Comparison of ENCODE assay signal across 7 mouse cellular contexts in the genomic region with DNA sequence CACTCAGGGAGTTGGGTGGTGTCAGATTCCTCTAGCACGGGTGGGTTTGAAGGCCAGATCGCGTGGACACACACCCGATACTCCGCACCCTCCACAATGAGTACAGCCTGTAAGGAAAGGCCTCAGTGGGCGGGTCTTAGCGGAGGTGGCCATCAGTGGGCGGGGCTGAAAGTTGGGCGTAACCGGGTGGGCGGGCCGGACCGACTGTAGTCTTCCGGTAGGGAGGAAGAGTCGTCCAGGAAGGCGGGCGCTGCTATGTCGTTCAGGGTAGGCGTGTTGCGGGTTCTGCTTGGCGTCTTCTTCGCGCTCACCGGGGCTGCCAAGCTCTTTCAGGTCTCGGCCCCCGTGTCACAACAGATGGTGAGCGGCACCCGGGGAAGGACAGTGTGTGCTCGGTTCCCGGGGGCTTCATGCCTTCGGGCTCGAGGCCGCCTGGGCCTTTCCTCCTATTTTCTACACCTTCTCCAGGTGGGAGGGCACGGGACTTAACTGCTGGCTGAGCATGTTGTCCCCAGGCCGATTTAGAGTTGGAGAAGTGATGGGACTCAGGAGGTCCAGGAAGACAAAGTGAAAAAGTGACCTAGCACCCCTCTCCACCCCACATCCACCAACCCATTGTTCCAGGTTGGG. TPM values are rescaled to one million over a fixed set of nuclear protein-coding genes. Genes with fewer than 3 reads are reported as not detected.
DNase-seq lines count a peak whose midpoint lies in the region; ATAC-seq lines count a peak whose summit lies in the region.

No protein-coding gene starts in this region.

- H3K4me2 ChIP-seq in intestine, embryonic 14.5 days (ENCODE audit: low read length) = peak overlapping the region; percentile 77

- peak overlapping the region; percentile 55 for H3K4me3 ChIP-seq in intestine, embryonic 14.5 days (ENCODE audit: low read depth, low read length)

- H3K27me3 ChIP-seq in intestine, embryonic 14.5 days (replicated peaks; ENCODE audit: control insufficient read depth, insufficient read depth, low read length) = no peaks in the 10 kb centered on the region

- H3K27ac ChIP-seq in intestine, embryonic 14.5 days (ENCODE audit: low read depth) = no peak overlapping the region

- under 1% methylated on average over 35 of the region's 35 CpGs for WGBS in intestine, embryonic 14.5 days

- DNase-seq in adrenal gland, adult 18-20 months (ENCODE audit: low spot score in 2 of 2) = peak; percentile 81 to 82
- peak; percentile 95 for DNase-seq in embryo, embryonic 11 days
- DNase-seq in gastrocnemius, postnatal 25 days = peak; percentile 85
- DNase-seq in intestine, embryonic 14.5 days (ENCODE audit: low spot score) = peak; percentile 96
- DNase-seq in left cerebral cortex, postnatal 14 days (ENCODE audit: low spot score in 2 of 2) = peak; percentile 4 to 59
- DNase-seq in mesoderm, embryonic 11.5 days (ENCODE audit: low read depth, low spot score) = peak; percentile 88
- peak; percentile 77 for DNase-seq in right cerebral cortex, postnatal 4 days

- no peaks in the 10 kb centered on the region; the same call in 1 of the 2 replicates for H3K4me1 ChIP-seq in intestine, embryonic 14.5 days (replicated peaks; ENCODE audit: control insufficient read depth, insufficient read depth, low read length)

- intact Hi-C loops in left cerebral cortex, postnatal 14 days (cut with DNase I) = no loop called here

- ATAC-seq in intestine, embryonic 14.5 days (replicated peaks; ENCODE audit: low FRiP score, low TSS enrichment, low read depth) = peak; percentile 96

- H3K9ac ChIP-seq in intestine, embryonic 14.5 days (ENCODE audit: low read length) = peak overlapping the region; percentile 68

- H3K36me3 ChIP-seq in intestine, embryonic 14.5 days (ENCODE audit: control insufficient read depth, insufficient read depth, low read length) = peaks cover 7% of the 10 kb centered on the region; the same call in 1 of the 2 replicates

- H3K9me3 ChIP-seq in intestine, embryonic 14.5 days (ENCODE audit: control insufficient read depth, low read length) = no peaks in the 10 kb centered on the region

RNA-seq across cellular contexts. Expression of gene Tmem35b, which starts 2.5 kb away (rescaled TPM):
- total RNA-seq in adrenal gland, adult 18-20 months (2021) = 10 to 100 TPM; 15.0 to 19.6 TPM
- 1 to 10 TPM in 1 of 2 experiments, under 1 TPM in 1; 0.74 to 1.3 TPM for total RNA-seq in gastrocnemius, postnatal 25 days (2021)
- 19.2 and 25.2 TPM in 2 replicates for polyA plus RNA-seq in intestine, embryonic 14.5 days (2014; fragmentation: Nextera tagmentation; extraction: Ambion mirVana)
- 1 to 10 TPM; 3.8 to 4.0 TPM for total RNA-seq in left cerebral cortex, postnatal 14 days (2021)

RNA-seq across cellular contexts. Expression of gene Dlgap3, which starts 43.1 kb away (rescaled TPM):
- 1 to 10 TPM; 4.9 to 6.1 TPM for total RNA-seq in adrenal gland, adult 18-20 months (2021)
- under 1 TPM in 1 of 2 experiments, not detected in 1; 0.08 TPM for total RNA-seq in gastrocnemius, postnatal 25 days (2021)
- polyA plus RNA-seq in intestine, embryonic 14.5 days (2014; fragmentation: Nextera tagmentation; extraction: Ambion mirVana) = 1.5 and 1.6 TPM in 2 replicates
- 100 to 1,000 TPM; 401 to 410 TPM for total RNA-seq in left cerebral cortex, postnatal 14 days (2021)

RNA-seq across cellular contexts. Expression of gene Zmym6, which starts 48.8 kb away (rescaled TPM):
- total RNA-seq in adrenal gland, adult 18-20 months (2021) = 10 to 100 TPM; 13.4 to 17.3 TPM
- total RNA-seq in gastrocnemius, postnatal 25 days (2021) = 1 to 10 TPM; 4.2 to 6.2 TPM
- polyA plus RNA-seq in intestine, embryonic 14.5 days (2014; fragmentation: Nextera tagmentation; extraction: Ambion mirVana) = 20.3 and 25.2 TPM in 2 replicates
- 10 to 100 TPM; 30.6 to 30.7 TPM for total RNA-seq in left cerebral cortex, postnatal 14 days (2021)

Comparison
In these comparisons a context has a peak if more than half of its experiments do, and no peak if none do; other contexts are left out.
1. DNase-seq: peak in every context shown above with its lines; median percentile 96 in intestine, embryonic 14.5 days; 95 in embryo, embryonic 11 days; 88 in mesoderm, embryonic 11.5 days; 85 in gastrocnemius, postnatal 25 days; 82 in adrenal gland, adult 18-20 months; 77 in right cerebral cortex, postnatal 4 days; 32 in left cerebral cortex, postnatal 14 days.
2. RNA of gene Dlgap3, which starts 43.1 kb away (total RNA-seq): 401 to 410 TPM in left cerebral cortex, postnatal 14 days; 4.9 to 6.1 TPM in adrenal gland, adult 18-20 months and 0.08 TPM in gastrocnemius, postnatal 25 days; every median in the first group is over 10 times any median in the second.